Mouse (Mus musculus): ENCODE results near the gene Wdr95. TPM values are rescaled to one million over a fixed set of nuclear protein-coding genes. Genes with fewer than 3 reads are reported as not detected.

Wdr95 gene
- polyA plus RNA-seq, 1 experiment from 2014 or later: 0.41 TPM

GRCm38 (mm10) chr5:149616138-149616537 is 87.7 kb downstream of the Wdr95 start:
- Histone ChIP-seq H3K9me3 (replicated peaks) (no peaks in the 10 kb centered on the region), H3K36me3 (ENCODE audit: poor library complexity, severe bottlenecking) (peaks cover 79% of the 10 kb centered on the region), H3K9ac (no peak overlapping the region), H3K27ac (no peak overlapping the region), H3K4me3 (no peak overlapping the region), H3K4me2 (no peak overlapping the region), H3K4me1 (no peaks in the 10 kb centered on the region), H3K27me3 (no peaks in the 10 kb centered on the region)
- WGBS: 65% methylated on average over 1 of the region's 1 CpGs
- ATAC-seq: no peak

GRCm38 (mm10) chr5:149616817-149617216 is 88.3 kb downstream of the Wdr95 start:
- WGBS: 72% methylated on average over 10 of the region's 10 CpGs
- Histone ChIP-seq H3K27ac (no peak overlapping the region), H3K36me3 (ENCODE audit: poor library complexity, severe bottlenecking) (peaks cover 85% of the 10 kb centered on the region), H3K4me2 (no peak overlapping the region), H3K9me3 (replicated peaks) (no peaks in the 10 kb centered on the region), H3K27me3 (no peaks in the 10 kb centered on the region), H3K9ac (no peak overlapping the region), H3K4me3 (no peak overlapping the region), H3K4me1 (no peaks in the 10 kb centered on the region)
- ATAC-seq: peak; percentile 36; the same call in 1 of the 2 replicates

GRCm38 (mm10) chr5:149617776-149618425 is 89.4 kb downstream of the Wdr95 start:
- 92% methylated on average over 6 of the region's 6 CpGs for WGBS

GRCm38 (mm10) chr5:149622152-149622551 is 93.7 kb downstream of the Wdr95 start:
- H3K9me3 ChIP-seq (replicated peaks): no peaks in the 10 kb centered on the region

More at GRCm38 (mm10) chr5:149617776-149618425, 89.4 kb downstream of the Wdr95 start:
- H3K9me3 ChIP-seq (replicated peaks): no peaks in the 10 kb centered on the region
- H3K4me1 ChIP-seq: no peaks in the 10 kb centered on the region
- no peak overlapping the region for H3K27ac ChIP-seq
- H3K4me2 ChIP-seq: no peak overlapping the region
- no peak overlapping the region for H3K9ac ChIP-seq
- no peak for ATAC-seq
- H3K4me3 ChIP-seq: no peak overlapping the region
- peaks cover 96% of the 10 kb centered on the region for H3K36me3 ChIP-seq (ENCODE audit: poor library complexity, severe bottlenecking)
- no peaks in the 10 kb centered on the region for H3K27me3 ChIP-seq

GRCm38 (mm10) chr5:149622644-149623043 is 94.2 kb downstream of the Wdr95 start:
- H3K36me3 ChIP-seq (ENCODE audit: poor library complexity, severe bottlenecking): peaks cover 100% of the 10 kb centered on the region
- no peak overlapping the region for H3K27ac ChIP-seq
- H3K4me2 ChIP-seq: no peak overlapping the region
- H3K4me3 ChIP-seq: no peak overlapping the region
- H3K9ac ChIP-seq: no peak overlapping the region
- ATAC-seq: no peak
- no peaks in the 10 kb centered on the region for H3K9me3 ChIP-seq (replicated peaks)
- no peaks in the 10 kb centered on the region for H3K4me1 ChIP-seq
- no peaks in the 10 kb centered on the region for H3K27me3 ChIP-seq
- WGBS: 84% methylated on average over 6 of the region's 6 CpGs

More at GRCm38 (mm10) chr5:149622152-149622551, 93.7 kb downstream of the Wdr95 start:
- H3K9ac ChIP-seq: no peak overlapping the region
- H3K27ac ChIP-seq: no peak overlapping the region
- H3K36me3 ChIP-seq (ENCODE audit: poor library complexity, severe bottlenecking): peaks cover 100% of the 10 kb centered on the region
- no peaks in the 10 kb centered on the region for H3K4me1 ChIP-seq
- H3K4me2 ChIP-seq: no peak overlapping the region
- WGBS: 83% methylated on average over 7 of the region's 7 CpGs
- H3K27me3 ChIP-seq: no peaks in the 10 kb centered on the region
- no peak overlapping the region for H3K4me3 ChIP-seq
- ATAC-seq: no peak

GRCm38 (mm10) chr5:149623815-149624675 is 95.6 kb downstream of the Wdr95 start:
- Histone ChIP-seq H3K4me3 (no peak overlapping the region), H3K9me3 (replicated peaks) (no peaks in the 10 kb centered on the region), H3K27ac (no peak overlapping the region), H3K4me1 (no peaks in the 10 kb centered on the region), H3K4me2 (no peak overlapping the region), H3K9ac (no peak overlapping the region), H3K36me3 (ENCODE audit: poor library complexity, severe bottlenecking) (peaks cover 98% of the 10 kb centered on the region), H3K27me3 (no peaks in the 10 kb centered on the region)
- WGBS: 92% methylated on average over 8 of the region's 8 CpGs
- ATAC-seq: no peak

- ATAC-seq: no peak
- H3K36me3 ChIP-seq (ENCODE audit: poor library complexity, severe bottlenecking): peaks cover 98% of the 10 kb centered on the region
- 89% methylated on average over 3 of the region's 3 CpGs for WGBS
Observed at GRCm38 (mm10) chr5:149625547-149625946, 97.1 kb downstream of the Wdr95 start.

GRCm38 (mm10) chr5:149634409-149635035 is 106.0 kb downstream of the Wdr95 start:
- H3K4me1 ChIP-seq: peaks cover 30% of the 10 kb centered on the region
- H3K27me3 ChIP-seq: no peaks in the 10 kb centered on the region
- H3K27ac ChIP-seq: no peak overlapping the region
- H3K4me2 ChIP-seq: peak overlapping the region; percentile 92
- no peak for ATAC-seq
- no peaks in the 10 kb centered on the region for H3K9me3 ChIP-seq (replicated peaks)
- H3K4me3 ChIP-seq: peak overlapping the region; percentile 74
- H3K36me3 ChIP-seq (ENCODE audit: poor library complexity, severe bottlenecking): peaks cover 43% of the 10 kb centered on the region
- WGBS: 67% methylated on average over 11 of the region's 11 CpGs
- peak overlapping the region; percentile 82 for H3K9ac ChIP-seq

More at GRCm38 (mm10) chr5:149625547-149625946, 97.1 kb downstream of the Wdr95 start:
- Histone ChIP-seq H3K4me3 (no peak overlapping the region), H3K9ac (no peak overlapping the region), H3K4me1 (no peaks in the 10 kb centered on the region), H3K9me3 (replicated peaks) (no peaks in the 10 kb centered on the region), H3K27me3 (no peaks in the 10 kb centered on the region), H3K27ac (no peak overlapping the region), H3K4me2 (no peak overlapping the region)

GRCm38 (mm10) chr5:149635556-149635955 is 107.1 kb downstream of the Wdr95 start:
- H3K9ac ChIP-seq: peak overlapping the region; percentile 82
- H3K27me3 ChIP-seq: no peaks in the 10 kb centered on the region
- H3K36me3 ChIP-seq (ENCODE audit: poor library complexity, severe bottlenecking): peaks cover 32% of the 10 kb centered on the region
- no peak for ATAC-seq
- H3K9me3 ChIP-seq (replicated peaks): no peaks in the 10 kb centered on the region
- peaks cover 30% of the 10 kb centered on the region for H3K4me1 ChIP-seq
- peak overlapping the region; percentile 74 for H3K4me3 ChIP-seq
- H3K27ac ChIP-seq: peak overlapping the region; percentile 87
- WGBS: under 1% methylated on average over 24 of the region's 24 CpGs
- peak overlapping the region; percentile 92 for H3K4me2 ChIP-seq

GRCm38 (mm10) chr5:149636075-149636920 is 107.8 kb downstream of the Wdr95 start, which contains the start of gene Hsph1:
Gene Hsph1, minus strand, starts transcription at chr5:149636376.
- peak; percentile 98 for ATAC-seq
- H3K27ac ChIP-seq: peak within 1 kb of the TSS; percentile 87
- no peaks in the 10 kb centered on the region for H3K9me3 ChIP-seq (replicated peaks)
- peak within 1 kb of the TSS; percentile 74 for H3K4me3 ChIP-seq
- peak within 1 kb of the TSS; percentile 92 for H3K4me2 ChIP-seq
- WGBS: under 1% methylated on average over 56 of the region's 60 CpGs
- H3K27me3 ChIP-seq: no peaks in the 10 kb centered on the region
- H3K9ac ChIP-seq: peak within 1 kb of the TSS; percentile 82
- H3K36me3 ChIP-seq (ENCODE audit: poor library complexity, severe bottlenecking): peaks cover 25% of the 10 kb centered on the region
- peaks cover 30% of the 10 kb centered on the region for H3K4me1 ChIP-seq

- WGBS: 47% methylated on average over 8 of the region's 8 CpGs
- no peaks in the 10 kb centered on the region for H3K9me3 ChIP-seq (replicated peaks)
- peaks cover 15% of the 10 kb centered on the region for H3K36me3 ChIP-seq (ENCODE audit: poor library complexity, severe bottlenecking)
- peak overlapping the region; percentile 74 for H3K4me3 ChIP-seq
- H3K9ac ChIP-seq: peak overlapping the region; percentile 66
- no peaks in the 10 kb centered on the region for H3K27me3 ChIP-seq
- no peak for ATAC-seq
- peak overlapping the region; percentile 87; the same call in 1 of the 2 replicates for H3K27ac ChIP-seq
- H3K4me2 ChIP-seq: peak overlapping the region; percentile 92
- peaks cover 30% of the 10 kb centered on the region for H3K4me1 ChIP-seq
Observed at GRCm38 (mm10) chr5:149637306-149637705, 108.8 kb downstream of the Wdr95 start.

All from forebrain, embryonic 13.5 days (tissue).